Mouse (Mus musculus) hematopoietic multipotent progenitor cell, adult 10-12 weeks (in vitro differentiated cells): ENCODE measurements around the gene Prr14l. TPM values are rescaled to one million over a fixed set of nuclear protein-coding genes. Genes with fewer than 3 reads are reported as not detected.

Experiments used
- polyA plus RNA-seq: library from polyadenylated mRNA; stranded (reverse); fragments of >175 nt; gene quantifications from 2 replicates; pipeline ENCODE4 v1.2.3, GENCODE M21; 2012; ENCODE audit warnings: low replicate concordance

The Prr14l gene
- polyA plus RNA-seq = 37.5 and 76.1 TPM in 2 replicates

DNA sequence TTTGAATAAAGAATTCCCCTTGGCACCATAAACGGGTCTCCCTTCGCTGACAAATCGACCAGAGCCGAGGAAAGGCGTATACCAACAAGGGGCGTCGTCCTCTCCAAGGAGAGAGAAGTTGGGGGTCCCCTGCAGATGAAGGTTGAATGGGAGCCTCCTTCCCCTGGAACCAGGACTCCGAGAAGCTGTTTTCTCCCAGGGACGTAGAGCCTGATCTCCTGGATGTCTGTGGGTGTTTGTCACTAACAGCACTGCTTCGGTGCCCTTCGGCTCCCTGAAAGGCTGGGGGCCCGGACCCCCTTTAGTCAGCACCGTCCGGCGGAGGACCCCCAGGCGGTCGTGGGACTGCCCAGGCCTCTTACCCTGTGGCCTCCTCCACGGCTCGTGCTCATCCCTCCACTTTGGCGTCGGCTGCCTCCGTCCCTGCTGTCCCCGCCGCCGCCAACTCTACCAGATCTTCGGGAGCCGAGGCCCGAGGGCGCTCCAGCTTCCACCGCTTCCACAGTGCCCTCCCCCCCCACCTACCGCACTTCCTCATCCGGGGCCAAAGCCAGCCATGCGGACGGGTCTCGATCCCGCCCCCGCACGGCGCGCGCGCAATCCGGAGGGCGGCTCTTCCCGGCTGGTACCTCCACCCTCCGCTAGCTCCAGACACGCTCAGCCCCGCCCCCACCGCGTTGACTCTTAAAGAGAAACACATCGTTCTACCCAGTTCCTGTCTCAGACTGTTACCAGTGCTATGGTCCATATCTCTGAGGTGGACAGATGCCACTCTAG, at the start of gene Prr14l:
Gene Prr14l (minus strand): TSS at position 526 of the 777 bp plus-strand sequence.

DNA sequence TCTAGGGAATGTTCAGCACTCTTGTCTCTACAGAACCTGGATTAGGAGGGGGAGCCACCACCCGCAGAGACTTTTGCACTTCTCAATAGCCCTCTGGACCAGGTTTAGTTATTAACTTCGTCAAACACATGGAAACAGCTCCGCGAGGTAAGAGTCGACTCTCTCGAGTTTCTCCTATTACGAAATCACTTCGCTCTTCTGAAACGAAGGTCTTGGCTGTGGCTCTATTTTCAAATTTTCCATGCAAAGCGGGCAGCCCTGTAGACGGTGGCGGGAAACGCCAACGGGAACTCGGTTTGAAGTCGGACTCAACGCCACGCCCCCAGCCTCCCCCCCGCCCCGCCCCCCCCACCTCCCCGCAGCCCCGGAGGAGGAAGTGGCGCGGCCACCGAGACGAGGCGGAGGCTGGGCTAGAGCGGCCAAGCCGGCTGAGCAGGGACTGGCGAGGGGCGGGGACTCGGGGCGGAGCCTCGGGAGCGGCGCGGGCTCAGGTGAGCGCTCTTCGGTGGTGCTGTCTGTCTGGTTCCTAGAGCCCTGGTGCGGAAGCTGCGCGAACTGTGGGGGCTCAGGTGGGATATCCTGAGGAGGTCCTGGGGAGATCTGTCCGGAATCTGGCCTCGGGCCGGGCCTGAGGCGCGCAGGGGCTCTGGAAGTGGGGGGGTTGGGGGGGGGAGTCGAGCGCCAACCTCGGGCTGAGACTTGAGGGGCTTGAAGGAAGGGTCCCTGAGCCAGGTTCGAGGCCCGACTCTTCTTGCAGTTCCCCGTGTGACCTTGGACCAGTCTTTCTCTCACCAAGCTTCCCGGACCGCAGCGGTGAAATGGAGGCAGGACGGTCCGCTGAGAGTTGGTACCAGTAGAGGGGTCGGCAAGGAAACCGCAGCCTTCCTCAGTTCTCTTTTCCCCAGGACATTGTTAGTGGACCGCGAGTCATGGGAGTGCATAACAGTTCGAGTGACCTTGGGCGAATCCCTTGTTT, 9.5 kb upstream of the Prr14l start, which contains the start of gene Depdc5:
Gene Depdc5 (plus strand): TSS at position 449 of the 976 bp plus-strand sequence.

DNA sequence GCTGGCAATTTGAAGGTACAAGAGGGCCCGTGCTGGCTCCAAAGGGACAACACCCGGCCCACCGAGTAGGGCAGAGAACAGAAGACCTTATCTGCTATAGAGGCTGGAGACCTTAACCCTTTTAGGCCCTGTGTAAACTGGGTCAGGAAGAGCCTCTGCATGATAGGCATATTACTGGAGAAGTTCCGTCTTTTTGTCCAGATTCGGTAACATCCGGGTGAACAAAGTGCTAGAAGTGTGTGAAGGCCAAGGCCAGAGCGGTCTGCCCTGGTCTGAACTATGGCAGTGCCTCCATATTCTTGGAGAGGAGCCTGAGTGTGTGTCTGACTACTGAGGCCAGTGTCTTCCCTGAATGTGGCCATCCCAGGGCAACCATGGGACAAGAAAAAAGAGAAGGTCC, 27.0 kb downstream of the Prr14l start, which contains the start of gene Gm20671:
Gene Gm20671 (minus strand): TSS at position 101 of the 400 bp plus-strand sequence.

DNA sequence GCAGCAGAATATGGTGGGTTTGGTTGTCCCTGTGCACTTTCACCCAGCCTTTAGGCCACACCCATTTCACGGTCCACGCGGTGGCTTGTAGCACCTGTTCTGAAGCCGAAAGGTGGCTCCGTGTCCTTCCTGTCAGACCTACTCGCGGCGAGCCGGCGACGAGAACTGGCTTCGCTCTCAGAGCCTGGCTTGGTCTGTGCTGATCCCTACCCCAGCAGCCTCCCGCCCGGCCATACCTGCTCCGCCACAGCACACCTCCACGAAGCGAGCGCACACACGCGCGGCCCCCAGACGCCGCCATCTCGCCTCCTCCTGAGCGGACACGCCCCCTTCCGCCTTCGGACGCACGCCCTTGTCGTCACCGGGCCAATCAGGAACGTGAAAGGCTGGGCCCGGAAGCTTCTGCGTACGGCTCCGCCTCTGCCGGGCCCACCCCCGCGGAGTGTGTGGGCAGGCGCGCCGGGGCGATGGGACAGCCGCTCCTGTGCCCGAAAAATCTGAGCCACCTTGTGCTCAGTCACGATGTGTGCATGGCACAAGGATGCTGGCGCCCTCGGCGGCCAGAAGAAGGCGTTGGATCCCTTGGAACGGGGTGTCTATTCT, 68.6 kb downstream of the Prr14l start, which contains the start of gene Pisd:
Gene Pisd (minus strand): TSS at position 334 of the 603 bp plus-strand sequence.

Other genes with a start within 250 kb of the Prr14l start
- 0.31 and 0.45 TPM in 2 replicates for gene Yes1, start 243.1 kb downstream of the Prr14l start, polyA plus RNA-seq
- 16.0 and 27.8 TPM in 2 replicates for gene Pisd, start 68.6 kb downstream of the Prr14l start, polyA plus RNA-seq
- gene Gm20671, start 27.1 kb downstream of the Prr14l start, polyA plus RNA-seq = 1.7 and 17.7 TPM in 2 replicates
- gene Depdc5, start 9.4 kb upstream of the Prr14l start, polyA plus RNA-seq = 1.9 and 5.7 TPM in 2 replicates
- 50.2 and 99.1 TPM in 2 replicates for gene Ywhah, start 164.6 kb upstream of the Prr14l start, polyA plus RNA-seq
- gene Slc5a1, start 250.0 kb upstream of the Prr14l start, polyA plus RNA-seq = not detected in 2 replicates